Mouse (Mus musculus) 416B (cell line): ENCODE data around the gene Tpra1.

Source experiments
- DNase-seq: peaks from one replicate; pipeline ENCODE4 v3.0.0; 2011; ENCODE audit warnings: low read depth

Tpra1 gene

GRCm38 (mm10) chr6:88928026-88928425 is 26.0 kb downstream of the Tpra1 start:
- DNase-seq = no peak

GRCm38 (mm10) chr6:88928576-88928975 is 26.5 kb downstream of the Tpra1 start:
- DNase-seq = no peak

GRCm38 (mm10) chr6:88929451-88929850 is 27.4 kb downstream of the Tpra1 start:
- no peak for DNase-seq

- DNase-seq = no peak
Measured at GRCm38 (mm10) chr6:88930049-88930448, 28.0 kb downstream of the Tpra1 start.

GRCm38 (mm10) chr6:88931449-88931848 is 29.4 kb downstream of the Tpra1 start:
- DNase-seq = no peak

GRCm38 (mm10) chr6:88934132-88934531 is 32.1 kb downstream of the Tpra1 start:
- no peak for DNase-seq

- no peak for DNase-seq
Measured at GRCm38 (mm10) chr6:88934816-88935215, 32.8 kb downstream of the Tpra1 start.

GRCm38 (mm10) chr6:88935735-88936276 is 33.8 kb downstream of the Tpra1 start:
- DNase-seq = peak; percentile 49

- DNase-seq = no peak
Measured at GRCm38 (mm10) chr6:88936342-88937213, 34.5 kb downstream of the Tpra1 start.

GRCm38 (mm10) chr6:88937214-88937549 is 35.1 kb downstream of the Tpra1 start:
- no peak for DNase-seq

- no peak for DNase-seq
Measured at GRCm38 (mm10) chr6:88937971-88938663, 36.1 kb downstream of the Tpra1 start.

GRCm38 (mm10) chr6:88938664-88939055 is 36.6 kb downstream of the Tpra1 start:
- DNase-seq = no peak

GRCm38 (mm10) chr6:88939281-88940089 is 37.4 kb downstream of the Tpra1 start:
- DNase-seq = peak; percentile 82

- DNase-seq = peak; percentile 73
Measured at GRCm38 (mm10) chr6:88940090-88940916, 38.3 kb downstream of the Tpra1 start.

GRCm38 (mm10) chr6:88941628-88942027 is 39.6 kb downstream of the Tpra1 start:
- peak; percentile 49 for DNase-seq

- DNase-seq = no peak
Measured at GRCm38 (mm10) chr6:88942595-88942994, 40.5 kb downstream of the Tpra1 start.

- DNase-seq = no peak
Measured at GRCm38 (mm10) chr6:88943666-88944065, 41.6 kb downstream of the Tpra1 start.

GRCm38 (mm10) chr6:88946442-88946841 is 44.4 kb downstream of the Tpra1 start:
- no peak for DNase-seq

- DNase-seq = no peak
Measured at GRCm38 (mm10) chr6:88947771-88948170, 45.7 kb downstream of the Tpra1 start.

GRCm38 (mm10) chr6:88956725-88957124 is 54.7 kb downstream of the Tpra1 start:
- DNase-seq = no peak

GRCm38 (mm10) chr6:88957313-88957712 is 55.3 kb downstream of the Tpra1 start:
- DNase-seq = no peak
